Mouse (Mus musculus) neural tube, embryonic 12.5 days (tissue): ENCODE measurements at regions not wholly inside any gene's neighbourhood (a gene's known extent, or its start where the extent isn't known, plus 50 kb on each side); places are given as distances from the start of the nearest gene placed in this dataset.

ENCODE experiments used
- ATAC-seq: fragments of 200-750 bp; cut with Nextera tagmentation; 2 replicates; pipeline ENCODE4 v1.8.0; 2017; ENCODE audit warnings: low read depth, mild to moderate bottlenecking, moderate TSS enrichment, moderate library complexity; ENCODE audit not compliant: low FRiP score
- H3K27ac ChIP-seq: fragments of 300-500 bp; sonication (generic); 2 replicates; pipeline ENCODE4 v1.5.1; 2016
- H3K27me3 ChIP-seq: fragments of 300-500 bp; sonication (generic); replicated peaks from 2 replicates; pipeline ENCODE4 v1.6.1; 2016; ENCODE audit warnings: mild to moderate bottlenecking
- H3K36me3 ChIP-seq: fragments of 300-500 bp; sonication (generic); 2 replicates; pipeline ENCODE4 v1.6.1; 2016; ENCODE audit warnings: mild to moderate bottlenecking
- H3K4me1 ChIP-seq: fragments of 300-500 bp; sonication (generic); 2 replicates; pipeline ENCODE4 v1.6.1; 2016
- H3K4me2 ChIP-seq: fragments of 300-500 bp; sonication (generic); replicated peaks from 2 replicates; pipeline ENCODE4 v1.6.1; 2016; ENCODE audit warnings: mild to moderate bottlenecking
- H3K4me3 ChIP-seq: fragments of 300-500 bp; sonication (generic); 2 replicates; pipeline ENCODE4 v1.5.1; 2016
- H3K9ac ChIP-seq: fragments of 300-500 bp; sonication (generic); 2 replicates; pipeline ENCODE4 v1.6.1; 2016; ENCODE audit warnings: mild to moderate bottlenecking
- H3K9me3 ChIP-seq: fragments of 300-500 bp; sonication (generic); 2 replicates; pipeline ENCODE4 v1.6.1; 2016; ENCODE audit warnings: mild to moderate bottlenecking
- WGBS: fragments of 180-500 bp; shearing (Covaris S2); methylation state at CpG from one replicate; pipeline ENCODE4 v1.1.7; 2016; 5-methylcytosine and 5-hydroxymethylcytosine counted together

DNA sequence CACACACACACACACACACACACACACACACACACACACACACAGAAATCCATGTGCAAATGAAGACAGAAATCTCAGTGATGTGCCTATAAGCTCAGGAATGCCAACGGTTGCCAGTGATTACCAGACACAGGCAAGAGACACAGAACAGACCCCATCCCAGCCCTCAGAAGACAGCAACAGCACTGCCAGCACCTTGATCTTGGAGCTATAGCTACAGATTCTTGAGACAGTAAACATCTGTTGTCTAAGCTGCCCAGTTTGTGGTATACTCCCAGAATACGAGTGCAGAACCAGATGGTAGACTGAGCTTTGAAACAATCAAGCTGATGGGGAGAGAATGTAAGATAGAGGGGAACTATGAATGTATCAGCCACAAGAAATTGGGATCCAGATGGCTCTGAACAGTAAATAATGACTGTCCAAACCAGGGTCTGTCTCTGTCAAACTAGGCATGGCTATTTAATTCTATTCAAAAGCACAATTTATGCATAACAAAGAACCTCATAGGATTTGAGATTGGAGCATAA, 333.9 kb downstream of the Osr1 start:
- Histone ChIP-seq H3K27ac (no peak overlapping the region), H3K4me3 (no peak overlapping the region), H3K4me2 (no peak overlapping the region), H3K9ac (no peak overlapping the region), H3K9me3 (no peaks in the 10 kb centered on the region), H3K4me1 (no peaks in the 10 kb centered on the region), H3K27me3 (no peaks in the 10 kb centered on the region), H3K36me3 (no peaks in the 10 kb centered on the region)
- ATAC-seq, result no peak
- 52% methylated on average over 2 of the region's 2 CpGs for WGBS

DNA sequence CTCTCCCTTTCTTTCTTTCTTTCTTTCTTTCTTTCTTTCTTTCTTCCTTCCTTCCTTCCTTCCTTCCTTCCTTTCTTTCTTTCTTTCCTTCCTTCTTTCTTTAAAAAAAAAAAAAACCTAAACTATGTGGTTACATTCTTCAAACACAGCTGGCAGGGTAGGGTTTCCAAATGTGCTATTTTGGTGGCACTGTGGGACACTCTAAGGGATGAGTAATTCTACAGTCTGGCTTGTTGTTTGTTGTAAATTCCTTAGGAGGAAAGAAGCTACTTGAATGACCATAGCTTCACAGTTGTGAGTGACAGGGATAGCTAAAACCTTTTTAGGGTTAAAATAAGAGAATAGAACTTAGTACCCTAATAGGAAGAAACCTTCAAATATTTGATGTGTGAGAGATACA, 342.4 kb downstream of the Osr1 start:
- Histone ChIP-seq H3K9ac (no peak overlapping the region), H3K9me3 (no peaks in the 10 kb centered on the region), H3K36me3 (no peaks in the 10 kb centered on the region), H3K4me3 (no peak overlapping the region), H3K4me1 (no peaks in the 10 kb centered on the region), H3K4me2 (no peak overlapping the region), H3K27ac (no peak overlapping the region), H3K27me3 (no peaks in the 10 kb centered on the region)
- ATAC-seq, result no peak

GRCm38 (mm10) chr12:9915726-9916140, 345.8 kb downstream of the Osr1 start:
- Histone ChIP-seq H3K27ac (no peak overlapping the region), H3K4me3 (no peak overlapping the region), H3K27me3 (no peaks in the 10 kb centered on the region), H3K9me3 (no peaks in the 10 kb centered on the region), H3K4me1 (no peaks in the 10 kb centered on the region), H3K36me3 (no peaks in the 10 kb centered on the region), H3K4me2 (no peak overlapping the region), H3K9ac (no peak overlapping the region)
- 83% methylated on average over 7 of the region's 7 CpGs for WGBS
- no peak for ATAC-seq

DNA sequence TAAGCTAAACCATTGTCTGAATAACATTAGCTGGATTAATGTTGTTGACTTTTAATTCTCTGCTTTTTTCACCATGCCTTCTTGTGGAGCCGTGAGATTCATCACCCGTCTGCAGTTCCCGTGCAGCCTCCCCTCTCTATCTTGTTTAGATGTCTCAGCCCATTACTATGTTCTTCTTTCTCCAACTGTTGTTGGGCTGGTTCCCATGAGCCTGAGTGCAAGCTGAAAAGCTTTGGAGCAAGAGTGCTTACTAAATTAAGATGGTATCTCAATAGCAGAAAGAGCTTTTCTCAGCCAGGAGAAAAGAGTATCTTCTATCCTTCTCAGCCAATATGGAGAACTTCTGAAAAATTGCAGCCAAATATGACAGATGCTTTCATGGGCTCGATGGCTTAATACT, 348.1 kb downstream of the Osr1 start:
- Histone ChIP-seq H3K4me2 (no peak overlapping the region), H3K9ac (no peak overlapping the region), H3K4me1 (no peaks in the 10 kb centered on the region), H3K27ac (no peak overlapping the region), H3K9me3 (no peaks in the 10 kb centered on the region), H3K36me3 (no peaks in the 10 kb centered on the region), H3K27me3 (no peaks in the 10 kb centered on the region), H3K4me3 (no peak overlapping the region)
- WGBS, result 80% methylated on average over 4 of the region's 4 CpGs
- no peak for ATAC-seq

- ATAC-seq, result no peak
- no peak overlapping the region for H3K27ac ChIP-seq
- no peak overlapping the region for H3K4me3 ChIP-seq
- H3K4me1 ChIP-seq, result no peaks in the 10 kb centered on the region
- H3K9me3 ChIP-seq, result no peaks in the 10 kb centered on the region
- no peaks in the 10 kb centered on the region for H3K27me3 ChIP-seq
- no peak overlapping the region for H3K9ac ChIP-seq
- H3K4me2 ChIP-seq, result no peak overlapping the region
- no peaks in the 10 kb centered on the region for H3K36me3 ChIP-seq
- 76% methylated on average over 3 of the region's 3 CpGs for WGBS
Measured at GRCm38 (mm10) chr12:9919007-9919406, 349.1 kb downstream of the Osr1 start.

GRCm38 (mm10) chr12:9919433-9919832, 349.5 kb downstream of the Osr1 start:
- no peaks in the 10 kb centered on the region for H3K9me3 ChIP-seq
- 77% methylated on average over 4 of the region's 4 CpGs for WGBS

DNA sequence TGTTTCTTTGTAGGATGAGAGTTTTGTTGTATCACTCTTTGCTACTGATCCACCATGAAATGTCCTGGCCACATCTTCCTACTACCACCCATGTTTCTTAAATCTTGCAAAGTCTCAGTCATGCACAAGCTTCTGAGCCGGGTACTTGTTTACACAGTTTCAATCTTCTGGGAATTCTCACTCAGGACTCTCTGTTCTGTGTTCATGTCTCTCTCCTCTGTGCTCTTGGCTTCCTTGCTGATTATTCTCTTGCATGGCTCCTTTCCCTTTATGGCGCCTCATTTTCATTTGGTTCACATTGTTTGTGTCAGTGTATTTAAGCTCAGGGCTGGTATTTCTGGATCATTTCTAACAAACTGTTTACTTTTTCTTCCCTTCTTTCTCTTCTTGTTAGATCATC, 350.5 kb downstream of the Osr1 start:
- Histone ChIP-seq H3K9me3 (no peaks in the 10 kb centered on the region), H3K4me3 (no peak overlapping the region), H3K27ac (no peak overlapping the region), H3K4me1 (no peaks in the 10 kb centered on the region), H3K9ac (no peak overlapping the region), H3K27me3 (no peaks in the 10 kb centered on the region), H3K4me2 (no peak overlapping the region), H3K36me3 (no peaks in the 10 kb centered on the region)
- no peak for ATAC-seq
- WGBS, result 87% methylated on average over 2 of the region's 2 CpGs

More at GRCm38 (mm10) chr12:9919433-9919832, 349.5 kb downstream of the Osr1 start:
- no peak overlapping the region for H3K9ac ChIP-seq
- no peaks in the 10 kb centered on the region for H3K27me3 ChIP-seq
- ATAC-seq, result no peak
- H3K36me3 ChIP-seq, result no peaks in the 10 kb centered on the region
- H3K27ac ChIP-seq, result no peak overlapping the region
- H3K4me1 ChIP-seq, result no peaks in the 10 kb centered on the region
- H3K4me3 ChIP-seq, result no peak overlapping the region
- no peak overlapping the region for H3K4me2 ChIP-seq

DNA sequence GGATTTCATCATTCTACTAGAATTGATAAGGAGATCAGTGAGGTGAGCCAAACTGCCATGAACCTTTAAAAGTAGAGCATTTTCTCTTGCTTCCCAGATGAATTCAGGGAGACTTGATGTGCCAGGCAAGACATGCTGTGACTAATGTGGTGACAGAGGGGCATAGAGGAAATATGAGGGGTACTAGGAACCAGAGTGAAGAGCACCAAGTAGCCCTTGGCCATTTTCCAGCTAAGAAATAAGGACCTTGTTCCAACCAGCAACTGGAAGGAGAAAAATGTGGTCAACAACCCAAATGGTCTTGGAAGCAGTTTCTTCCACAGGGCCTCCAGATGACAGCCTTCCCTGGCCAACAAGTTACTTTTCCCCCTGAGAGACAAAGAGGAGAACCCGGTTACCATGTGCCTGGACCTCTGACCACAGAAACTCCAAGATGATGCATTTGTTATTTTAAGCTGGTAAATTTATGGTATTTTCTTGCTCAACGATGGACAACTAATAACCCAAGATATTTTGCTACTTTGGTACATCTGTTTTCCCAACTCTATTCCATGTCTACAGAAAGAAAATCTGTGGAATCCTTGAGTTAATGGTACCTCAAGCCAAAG, 351.8 kb downstream of the Osr1 start:
- H3K36me3 ChIP-seq, result no peaks in the 10 kb centered on the region
- 92% methylated on average over 2 of the region's 2 CpGs for WGBS
- H3K27me3 ChIP-seq, result no peaks in the 10 kb centered on the region
- no peak overlapping the region for H3K4me2 ChIP-seq
- no peak overlapping the region for H3K9ac ChIP-seq
- ATAC-seq, result no peak
- no peak overlapping the region for H3K4me3 ChIP-seq
- no peak overlapping the region for H3K27ac ChIP-seq
- H3K4me1 ChIP-seq, result no peaks in the 10 kb centered on the region
- no peaks in the 10 kb centered on the region for H3K9me3 ChIP-seq

DNA sequence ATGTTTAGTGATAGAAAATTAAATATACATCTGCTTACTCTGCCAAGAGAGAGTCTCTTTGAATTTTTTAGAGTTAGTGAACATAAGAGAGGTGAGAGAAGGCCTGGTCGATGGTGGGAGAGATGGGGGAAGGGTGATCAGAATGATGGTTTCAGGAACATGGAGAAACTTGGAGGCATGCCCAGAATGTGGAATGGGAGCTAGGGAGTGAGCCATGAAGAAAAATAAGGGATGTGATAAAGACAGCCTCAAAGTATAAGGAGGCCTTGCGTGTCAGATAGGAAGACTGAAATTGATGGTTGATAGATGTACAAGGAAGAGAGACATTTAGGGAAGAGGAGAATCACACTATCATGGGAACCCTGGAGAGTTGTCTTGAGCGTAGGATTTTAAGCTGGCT, 354.6 kb downstream of the Osr1 start:
- H3K36me3 ChIP-seq, result no peaks in the 10 kb centered on the region
- H3K27ac ChIP-seq, result no peak overlapping the region
- ATAC-seq, result no peak
- no peaks in the 10 kb centered on the region for H3K9me3 ChIP-seq
- no peaks in the 10 kb centered on the region for H3K4me1 ChIP-seq
- 87% methylated on average over 3 of the region's 3 CpGs for WGBS
- H3K4me2 ChIP-seq, result no peak overlapping the region
- no peak overlapping the region for H3K4me3 ChIP-seq
- no peaks in the 10 kb centered on the region for H3K27me3 ChIP-seq
- H3K9ac ChIP-seq, result no peak overlapping the region

GRCm38 (mm10) chr12:9934158-9934557, 364.2 kb downstream of the Osr1 start:
- no peaks in the 10 kb centered on the region for H3K9me3 ChIP-seq
- H3K27ac ChIP-seq, result no peak overlapping the region
- H3K27me3 ChIP-seq, result no peaks in the 10 kb centered on the region
- H3K9ac ChIP-seq, result no peak overlapping the region
- no peaks in the 10 kb centered on the region for H3K4me1 ChIP-seq
- no peaks in the 10 kb centered on the region for H3K36me3 ChIP-seq
- WGBS, result 84% methylated on average over 3 of the region's 3 CpGs
- no peak for ATAC-seq
- H3K4me2 ChIP-seq, result no peak overlapping the region
- H3K4me3 ChIP-seq, result no peak overlapping the region

DNA sequence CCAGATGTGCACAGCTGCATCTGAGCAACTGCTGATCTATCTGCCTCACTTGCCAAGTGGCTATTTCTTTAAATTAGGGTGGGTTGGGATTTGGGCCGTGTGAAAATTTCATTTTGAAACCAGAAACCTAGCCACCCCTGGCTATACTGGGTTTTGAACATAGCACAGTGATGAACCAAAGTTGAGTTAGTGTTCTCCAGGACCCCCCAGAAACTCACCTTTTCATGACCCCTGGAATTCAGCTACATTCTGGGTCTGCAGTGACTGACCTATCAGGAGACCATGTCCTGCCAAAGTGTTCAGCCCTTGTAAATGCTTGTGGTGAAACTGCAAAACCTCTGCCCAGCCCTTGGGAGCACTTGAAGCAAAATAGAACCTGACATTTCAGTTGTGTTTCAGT, 371.4 kb downstream of the Osr1 start:
- ATAC-seq, result no peak

GRCm38 (mm10) chr12:9941823-9942222, 371.9 kb downstream of the Osr1 start:
- Histone ChIP-seq H3K9me3 (no peaks in the 10 kb centered on the region), H3K4me3 (no peak overlapping the region), H3K9ac (no peak overlapping the region), H3K27me3 (no peaks in the 10 kb centered on the region), H3K27ac (no peak overlapping the region), H3K4me2 (no peak overlapping the region), H3K4me1 (no peaks in the 10 kb centered on the region), H3K36me3 (no peaks in the 10 kb centered on the region)
- WGBS, result 89% methylated on average over 3 of the region's 3 CpGs
- no peak for ATAC-seq

More for the DNA sequence above, 371.4 kb downstream of the Osr1 start:
- H3K27ac ChIP-seq, result no peak overlapping the region
- H3K27me3 ChIP-seq, result no peaks in the 10 kb centered on the region
- H3K4me1 ChIP-seq, result no peaks in the 10 kb centered on the region
- no peak overlapping the region for H3K9ac ChIP-seq
- no peaks in the 10 kb centered on the region for H3K36me3 ChIP-seq
- no peak overlapping the region for H3K4me2 ChIP-seq
- H3K4me3 ChIP-seq, result no peak overlapping the region
- 78% methylated on average over 1 of the region's 1 CpGs for WGBS
- H3K9me3 ChIP-seq, result no peaks in the 10 kb centered on the region

DNA sequence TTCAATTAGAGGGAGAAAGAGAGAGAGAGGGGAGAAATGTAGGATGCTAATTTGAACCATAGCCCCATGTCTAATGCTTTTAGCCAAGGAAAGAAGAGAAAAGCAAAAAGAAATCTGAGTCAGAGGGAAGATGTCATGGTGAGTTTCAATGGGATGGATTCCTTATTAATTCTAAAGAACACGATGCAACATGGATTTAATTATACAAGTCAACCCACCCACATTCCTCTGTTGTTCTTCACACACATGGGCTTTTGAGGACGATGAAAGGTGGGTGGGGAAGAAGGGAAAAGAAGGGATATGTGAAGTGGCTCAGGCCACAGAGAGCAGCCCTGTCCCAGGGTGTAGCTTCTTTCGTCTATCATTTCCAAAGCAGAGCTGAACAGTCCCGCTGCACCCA, 378.9 kb downstream of the Osr1 start:
- Histone ChIP-seq H3K9me3 (no peaks in the 10 kb centered on the region), H3K27me3 (no peaks in the 10 kb centered on the region)

More for the DNA sequence above, 378.9 kb downstream of the Osr1 start:
- no peak overlapping the region for H3K4me2 ChIP-seq
- no peak for ATAC-seq
- no peak overlapping the region for H3K27ac ChIP-seq
- no peaks in the 10 kb centered on the region for H3K4me1 ChIP-seq
- H3K4me3 ChIP-seq, result no peak overlapping the region
- no peak overlapping the region for H3K9ac ChIP-seq
- WGBS, result 89% methylated on average over 4 of the region's 4 CpGs
- no peaks in the 10 kb centered on the region for H3K36me3 ChIP-seq
